In the genomic region with DNA sequence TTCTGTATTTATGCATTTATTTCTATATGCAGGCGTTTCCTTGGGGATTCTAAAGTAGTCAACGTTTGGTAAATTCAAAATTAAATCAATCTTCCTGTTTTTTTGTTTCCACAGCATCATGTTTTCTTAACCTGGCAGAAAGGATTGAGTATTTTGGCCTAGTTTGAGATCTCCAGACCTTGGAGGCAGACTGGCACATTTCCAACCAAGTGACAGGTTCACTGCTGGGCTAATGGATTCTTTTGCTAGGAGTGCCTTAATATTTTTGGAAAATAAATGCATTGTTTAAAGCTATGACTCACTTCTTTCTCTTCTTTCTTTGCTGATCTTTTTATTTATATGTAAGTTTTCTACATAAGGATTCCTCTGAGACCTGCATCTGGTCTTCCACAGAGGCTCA, we compare ENCODE assay signal across 17 mouse cellular contexts.
A peak's percentile ranks its signal among the peaks of the same experiment; 100 is the strongest.
DNase-seq lines count a peak whose midpoint lies in the region; ATAC-seq and TF ChIP-seq lines count a peak whose summit lies in the region.
"Had no signal": no experiment of that assay in that cellular context is flagged by ENCODE, and none has a peak within 500 bp of the region (broad histone marks: within the 10 kb centered on the region; RNA-seq: fewer than 3 reads in every experiment).

No protein-coding gene starts in this region.

- ATAC-seq in hindbrain, postnatal 0 days: no peak
- ATAC-seq in hindbrain, embryonic 16.5 days: no peak
- ATAC-seq in midbrain, postnatal 0 days (ENCODE audit: low FRiP score): no peak
- no peak for ATAC-seq in midbrain, embryonic 16.5 days

- H3K9ac ChIP-seq in hindbrain, postnatal 0 days (replicated peaks; ENCODE audit: low read length): no peak overlapping the region
- H3K9ac ChIP-seq in hindbrain, embryonic 16.5 days (ENCODE audit: low read depth, low read length): no peak overlapping the region
- H3K9ac ChIP-seq in midbrain, postnatal 0 days (replicated peaks; ENCODE audit: low read length, poor library complexity, severe bottlenecking): no peak overlapping the region
- no peak overlapping the region for H3K9ac ChIP-seq in midbrain, embryonic 16.5 days (ENCODE audit: low read depth, low read length)
- H3K9ac ChIP-seq: embryonic facial prominence, embryonic 12.5 days; midbrain, embryonic 12.5 days had no signal

- H3K27me3 ChIP-seq in hindbrain, postnatal 0 days (ENCODE audit: insufficient read depth, low read length): no peaks in the 10 kb centered on the region
- H3K27me3 ChIP-seq in hindbrain, embryonic 16.5 days (replicated peaks; ENCODE audit: control insufficient read depth, insufficient read depth, low read length): no peaks in the 10 kb centered on the region
- no peaks in the 10 kb centered on the region for H3K27me3 ChIP-seq in midbrain, postnatal 0 days (ENCODE audit: insufficient read depth, low read length)
- no peaks in the 10 kb centered on the region for H3K27me3 ChIP-seq in midbrain, embryonic 16.5 days (ENCODE audit: control insufficient read depth, insufficient read depth, low read depth, low read length)
- H3K27me3 ChIP-seq: embryonic facial prominence, embryonic 12.5 days; midbrain, embryonic 12.5 days had no signal

- H3K36me3 ChIP-seq in hindbrain, postnatal 0 days (ENCODE audit: insufficient read depth, low read length): peaks cover 7% of the 10 kb centered on the region; the same call in 1 of the 2 replicates
- peaks cover 2% of the 10 kb centered on the region; the same call in 1 of the 2 replicates for H3K36me3 ChIP-seq in hindbrain, embryonic 16.5 days (ENCODE audit: control insufficient read depth, insufficient read depth, low read length)
- H3K36me3 ChIP-seq in midbrain, postnatal 0 days (ENCODE audit: insufficient read depth, low read length): 0 out of 2 replicates have a peak, but pooled peaks cover 5% of the 10 kb centered on the region
- H3K36me3 ChIP-seq in midbrain, embryonic 16.5 days (ENCODE audit: control insufficient read depth, insufficient read depth, low read length): no peaks in the 10 kb centered on the region
- H3K36me3 ChIP-seq: embryonic facial prominence, embryonic 12.5 days; midbrain, embryonic 12.5 days had no signal

- no peaks in the 10 kb centered on the region for H3K9me3 ChIP-seq in hindbrain, postnatal 0 days (ENCODE audit: low read length)
- H3K9me3 ChIP-seq in hindbrain, embryonic 16.5 days (ENCODE audit: control insufficient read depth, low read length): no peaks in the 10 kb centered on the region
- no peaks in the 10 kb centered on the region for H3K9me3 ChIP-seq in midbrain, postnatal 0 days (ENCODE audit: low read length)
- H3K9me3 ChIP-seq in midbrain, embryonic 16.5 days (replicated peaks; ENCODE audit: control insufficient read depth, low read length, poor library complexity, severe bottlenecking): no peaks in the 10 kb centered on the region
- H3K9me3 ChIP-seq: embryonic facial prominence, embryonic 12.5 days; midbrain, embryonic 12.5 days had no signal

- intact Hi-C loops in left cerebral cortex, postnatal 4 days (cut with DNase I): no loop called here

- TF ChIP-seq CTCF in hindbrain, postnatal 0 days (IDR thresholded peaks at IDR 0.05; ENCODE audit: low read depth): no peak
- TF ChIP-seq CTCF in midbrain, postnatal 0 days (IDR thresholded peaks at IDR 0.05): no peak

- DNase-seq in hindbrain, postnatal 0 days (ENCODE audit: low spot score): peak; percentile 39
- DNase-seq in midbrain, postnatal 0 days (ENCODE audit: low spot score): peak; percentile 27
- peak; percentile 87 for DNase-seq in cerebellum, adult 9-10 months
- no peak for DNase-seq in lung, adult 18-20 months
- DNase-seq in ovary, postnatal 14 days (ENCODE audit: low spot score): no peak
- DNase-seq in left cerebral cortex, postnatal 4 days: no peak
- DNase-seq: B cell, adult 2 months; gastrocnemius, postnatal 25 days; lung, adult 2 months; thymus, postnatal 4 days had no signal

- H3K4me2 ChIP-seq in hindbrain, postnatal 0 days (ENCODE audit: low read depth, low read length): no peak overlapping the region
- no peak overlapping the region for H3K4me2 ChIP-seq in hindbrain, embryonic 16.5 days (ENCODE audit: low read length)
- H3K4me2 ChIP-seq in midbrain, postnatal 0 days (ENCODE audit: low read depth, low read length, poor library complexity, severe bottlenecking): no peak overlapping the region
- no peak overlapping the region for H3K4me2 ChIP-seq in midbrain, embryonic 16.5 days (ENCODE audit: low read length)
- H3K4me2 ChIP-seq: embryonic facial prominence, embryonic 12.5 days; heart, embryonic 11.5 days; midbrain, embryonic 12.5 days had no signal

- 74% methylated on average over 2 of the region's 2 CpGs for WGBS in hindbrain, postnatal 0 days
- WGBS in hindbrain, embryonic 16.5 days: 73% methylated on average over 2 of the region's 2 CpGs
- 89% methylated on average over 2 of the region's 2 CpGs for WGBS in midbrain, postnatal 0 days
- 83% methylated on average over 2 of the region's 2 CpGs for WGBS in midbrain, embryonic 16.5 days

- H3K4me1 ChIP-seq in hindbrain, postnatal 0 days (ENCODE audit: insufficient read depth, low read length): no peaks in the 10 kb centered on the region
- no peaks in the 10 kb centered on the region for H3K4me1 ChIP-seq in hindbrain, embryonic 16.5 days (ENCODE audit: control insufficient read depth, insufficient read depth, low read depth, low read length)
- H3K4me1 ChIP-seq in midbrain, postnatal 0 days (ENCODE audit: insufficient read depth, low read length): no peaks in the 10 kb centered on the region
- no peaks in the 10 kb centered on the region for H3K4me1 ChIP-seq in midbrain, embryonic 16.5 days (ENCODE audit: control insufficient read depth, insufficient read depth, low read length)
- H3K4me1 ChIP-seq: embryonic facial prominence, embryonic 12.5 days; midbrain, embryonic 12.5 days had no signal

- H3K4me3 ChIP-seq in hindbrain, postnatal 0 days (ENCODE audit: low read length): no peak overlapping the region
- no peak overlapping the region for H3K4me3 ChIP-seq in hindbrain, embryonic 16.5 days (ENCODE audit: low read length)
- no peak overlapping the region for H3K4me3 ChIP-seq in midbrain, postnatal 0 days (ENCODE audit: low read depth, low read length)
- no peak overlapping the region for H3K4me3 ChIP-seq in midbrain, embryonic 16.5 days (ENCODE audit: low read depth, low read length)
- H3K4me3 ChIP-seq: embryonic facial prominence, embryonic 12.5 days; midbrain, embryonic 12.5 days had no signal

- no peak overlapping the region for H3K27ac ChIP-seq in hindbrain, postnatal 0 days
- no peak overlapping the region for H3K27ac ChIP-seq in hindbrain, embryonic 16.5 days (ENCODE audit: low read depth, low read length)
- no peak overlapping the region for H3K27ac ChIP-seq in midbrain, postnatal 0 days (ENCODE audit: low read depth, low read length)
- no peak overlapping the region for H3K27ac ChIP-seq in midbrain, embryonic 16.5 days (ENCODE audit: low read length)
- H3K27ac ChIP-seq: embryonic facial prominence, embryonic 12.5 days; macrophage; midbrain, embryonic 12.5 days; stomach, postnatal 0 days had no signal

Comparison
In these comparisons a context has a peak if more than half of its experiments do, and no peak if none do; other contexts are left out.
1. DNase-seq: peak in hindbrain, postnatal 0 days (single experiment), midbrain, postnatal 0 days (single experiment) and cerebellum, adult 9-10 months (single experiment); none in lung, adult 18-20 months (0 of 2), ovary, postnatal 14 days (single experiment) and left cerebral cortex, postnatal 4 days (single experiment).